8 mouse cellular contexts compared by ENCODE assay signal in genomic region chr4:134128983-134129362, GRCm38 (mm10). TPM values are rescaled to one million over a fixed set of nuclear protein-coding genes. Genes with fewer than 3 reads are reported as not detected.
DNase-seq lines count a peak whose midpoint lies in the region; ATAC-seq and TF ChIP-seq lines count a peak whose summit lies in the region.

No protein-coding gene starts in this region.

- 5% methylated on average over 14 of the region's 14 CpGs for WGBS in forebrain, embryonic 11.5 days
- 2% methylated on average over 14 of the region's 14 CpGs for WGBS in limb, embryonic 14.5 days

- H3K27ac ChIP-seq in forebrain, embryonic 11.5 days (ENCODE audit: low read depth, low read length) = peak overlapping the region; percentile 57
- H3K27ac ChIP-seq in limb, embryonic 14.5 days (replicated peaks; ENCODE audit: low read depth, low read length) = peak overlapping the region; percentile 89

- no peak for TF ChIP-seq POLR2A in limb, embryonic 14.5 days (IDR thresholded peaks at IDR 0.05; ENCODE audit: borderline replicate concordance, extremely low read depth, insufficient read depth, insufficient read length)

- peak overlapping the region; percentile 80 for H3K4me2 ChIP-seq in forebrain, embryonic 11.5 days (ENCODE audit: low read depth, low read length, severe bottlenecking)
- H3K4me2 ChIP-seq in limb, embryonic 14.5 days (replicated peaks; ENCODE audit: low read depth, low read length, severe bottlenecking) = peak overlapping the region; percentile 80

- no peaks in the 10 kb centered on the region for H3K9me3 ChIP-seq in forebrain, embryonic 11.5 days (ENCODE audit: control insufficient read depth, low read length)
- no peaks in the 10 kb centered on the region for H3K9me3 ChIP-seq in limb, embryonic 14.5 days (ENCODE audit: control insufficient read depth, low read length)

- H3K4me1 ChIP-seq in forebrain, embryonic 11.5 days (replicated peaks; ENCODE audit: control insufficient read depth, insufficient read depth, low read length) = peaks cover 12% of the 10 kb centered on the region; the same call in 1 of the 2 replicates
- peaks cover 22% of the 10 kb centered on the region for H3K4me1 ChIP-seq in limb, embryonic 14.5 days (ENCODE audit: control insufficient read depth, insufficient read depth, low read length)

- H3K4me3 ChIP-seq in forebrain, embryonic 11.5 days (ENCODE audit: low read depth, low read length) = peak overlapping the region; percentile 74
- H3K4me3 ChIP-seq in limb, embryonic 14.5 days (replicated peaks; ENCODE audit: low read length) = peak overlapping the region; percentile 87

- no peak for DNase-seq in cerebellum, adult 9-10 months
- DNase-seq in CD4-positive, CD25-positive, alpha-beta regulatory T cell, adult 2 months (ENCODE audit: low read depth, low spot score) = peak; percentile 74
- no peak for DNase-seq in forebrain, embryonic 11.5 days (ENCODE audit: low spot score)
- no peak for DNase-seq in limb, embryonic 14.5 days (ENCODE audit: low spot score)
- no peak for DNase-seq in left cerebral cortex, adult 11 months (ENCODE audit: low spot score)
- no peak for DNase-seq in spleen, adult 18-20 months

- H3K36me3 ChIP-seq in forebrain, embryonic 11.5 days (ENCODE audit: control insufficient read depth, insufficient read depth, low read length) = no peaks in the 10 kb centered on the region
- H3K36me3 ChIP-seq in limb, embryonic 14.5 days (ENCODE audit: control insufficient read depth, insufficient read depth, low read length) = peaks cover 24% of the 10 kb centered on the region

- H3K9ac ChIP-seq in forebrain, embryonic 11.5 days (ENCODE audit: low read length) = peak overlapping the region; percentile 89
- H3K9ac ChIP-seq in limb, embryonic 14.5 days (ENCODE audit: low read depth, low read length, severe bottlenecking) = peak overlapping the region; percentile 81

- peak; percentile 34; the same call in 1 of the 2 replicates for ATAC-seq in cerebellum, adult (ENCODE audit: insufficient number of reproducible peaks, low FRiP score, low TSS enrichment)
- peak; percentile 39 for ATAC-seq in forebrain, embryonic 11.5 days (replicated peaks; ENCODE audit: low FRiP score)
- peak; percentile 50 for ATAC-seq in limb, embryonic 14.5 days (ENCODE audit: low FRiP score, low read depth)
- ATAC-seq in monocyte, adult 5-6 weeks (replicated peaks; ENCODE audit: insufficient number of reproducible peaks, low FRiP score, low TSS enrichment, poor library complexity, severe bottlenecking) = 0 out of 2 replicates have a peak, but pooled peaks have one; percentile 18

- H3K27me3 ChIP-seq in forebrain, embryonic 11.5 days (ENCODE audit: control insufficient read depth, insufficient read depth, low read length) = no peaks in the 10 kb centered on the region
- H3K27me3 ChIP-seq in limb, embryonic 14.5 days (ENCODE audit: control insufficient read depth, insufficient read depth, low read length) = no peaks in the 10 kb centered on the region

RNA-seq across cellular contexts. Expression of gene Sh3bgrl3, which starts 0.4 kb away (rescaled TPM):
- polyA plus RNA-seq in forebrain, embryonic 11.5 days (2014; fragmentation: Nextera tagmentation; extraction: Ambion mirVana) = 264 and 278 TPM in 2 replicates
- polyA plus RNA-seq in limb, embryonic 14.5 days (2012; rRNA removed) = 325 and 365 TPM in 2 replicates
- 532 and 538 TPM in 2 replicates for polyA plus RNA-seq in limb, embryonic 14.5 days (2014; fragmentation: Nextera tagmentation; extraction: Ambion mirVana)
- total RNA-seq in monocyte, adult 5-6 weeks (2017) = 320 to 400 TPM (median 328 TPM) in 3 replicates

RNA-seq across cellular contexts. Expression of gene Ubxn11, which starts 26.6 kb away (rescaled TPM):
- polyA plus RNA-seq in forebrain, embryonic 11.5 days (2014; fragmentation: Nextera tagmentation; extraction: Ambion mirVana) = 6.6 and 7.0 TPM in 2 replicates
- polyA plus RNA-seq in limb, embryonic 14.5 days (2012; rRNA removed) = 21.9 and 24.1 TPM in 2 replicates
- polyA plus RNA-seq in limb, embryonic 14.5 days (2014; fragmentation: Nextera tagmentation; extraction: Ambion mirVana) = 7.6 and 12.0 TPM in 2 replicates
- 8.5 to 13.7 TPM (median 10.6 TPM) in 3 replicates for total RNA-seq in monocyte, adult 5-6 weeks (2017)

RNA-seq across cellular contexts. Expression of gene Cd52, which starts 34.1 kb away (rescaled TPM):
- polyA plus RNA-seq in forebrain, embryonic 11.5 days (2014; fragmentation: Nextera tagmentation; extraction: Ambion mirVana) = 2.5 and 2.6 TPM in 2 replicates
- polyA plus RNA-seq in limb, embryonic 14.5 days (2012; rRNA removed) = 9.0 and 10.3 TPM in 2 replicates
- polyA plus RNA-seq in limb, embryonic 14.5 days (2014; fragmentation: Nextera tagmentation; extraction: Ambion mirVana) = 15.5 and 18.1 TPM in 2 replicates
- 1,277 to 1,906 TPM (median 1,626 TPM) in 3 replicates for total RNA-seq in monocyte, adult 5-6 weeks (2017)

RNA-seq across cellular contexts. Expression of gene Cep85, which starts 57.9 kb away (rescaled TPM):
- polyA plus RNA-seq in forebrain, embryonic 11.5 days (2014; fragmentation: Nextera tagmentation; extraction: Ambion mirVana) = 30.1 and 33.8 TPM in 2 replicates
- 22.4 and 32.2 TPM in 2 replicates for polyA plus RNA-seq in limb, embryonic 14.5 days (2012; rRNA removed)
- polyA plus RNA-seq in limb, embryonic 14.5 days (2014; fragmentation: Nextera tagmentation; extraction: Ambion mirVana) = 40.3 and 46.5 TPM in 2 replicates
- total RNA-seq in monocyte, adult 5-6 weeks (2017) = 21.6 to 36.1 TPM (median 24.2 TPM) in 3 replicates
